Mouse (Mus musculus): ENCODE results near the gene Galc. TPM values are rescaled to one million over a fixed set of nuclear protein-coding genes. Genes with fewer than 3 reads are reported as not detected.

Gene Galc
- polyA plus RNA-seq, 1 experiment from 2014 or later, result 6.2 TPM

DNA sequence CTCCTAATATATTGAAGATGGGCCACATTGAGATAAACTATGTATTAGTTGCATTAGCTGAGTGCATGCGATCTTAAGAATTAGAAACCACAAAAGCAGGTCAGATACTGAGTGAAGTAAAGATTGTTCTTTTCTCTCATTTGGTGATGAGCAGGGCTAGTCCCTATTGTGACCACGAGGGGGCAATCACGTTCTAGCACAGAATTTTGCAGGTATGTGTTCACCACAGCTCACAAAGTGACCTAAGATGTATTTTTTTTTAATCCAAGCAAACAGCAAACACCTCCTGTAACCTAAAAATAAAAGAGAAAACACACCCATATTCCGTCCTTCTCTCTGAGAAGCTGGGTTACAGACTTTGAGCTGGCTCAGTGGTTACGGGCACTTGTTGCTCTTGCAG is 21.3 kb upstream of the Galc start:
- Histone ChIP-seq H3K4me1 (peaks cover 8% of the 10 kb centered on the region), H3K4me2 (no peak overlapping the region), H3K27me3 (replicated peaks) (no peaks in the 10 kb centered on the region), H3K4me3 (no peak overlapping the region), H3K27ac (replicated peaks) (no peak overlapping the region), H3K9ac (no peak overlapping the region), H3K36me3 (no peaks in the 10 kb centered on the region), H3K9me3 (no peaks in the 10 kb centered on the region)
- no peak for ATAC-seq (ENCODE audit: extremely low read depth, insufficient number of reproducible peaks, low FRiP score, low TSS enrichment)
- WGBS, result 27% methylated on average over 5 of the region's 5 CpGs

DNA sequence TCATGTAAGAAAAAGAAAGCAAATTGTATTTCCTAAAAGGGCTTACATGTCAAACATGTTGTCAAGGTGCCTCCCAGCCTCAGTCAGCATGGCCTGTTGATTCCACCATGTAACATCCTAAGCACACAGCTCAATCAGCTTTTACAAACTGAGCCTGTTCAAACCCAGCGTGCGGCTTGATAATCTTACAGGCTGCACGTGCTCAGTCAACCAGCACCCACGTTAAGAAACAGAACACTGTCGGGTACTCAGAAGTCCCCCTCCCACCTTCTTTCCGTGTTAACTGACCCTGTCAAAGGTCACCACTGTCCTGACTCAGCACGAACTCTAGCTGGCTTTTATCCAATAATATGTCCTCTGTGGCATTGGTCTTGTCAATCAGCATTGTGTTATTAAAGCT is 13.2 kb upstream of the Galc start:
- no peaks in the 10 kb centered on the region for H3K4me1 ChIP-seq
- H3K4me3 ChIP-seq, result no peak overlapping the region
- H3K9me3 ChIP-seq, result no peaks in the 10 kb centered on the region
- 59% methylated on average over 7 of the region's 7 CpGs for WGBS
- no peak overlapping the region for H3K27ac ChIP-seq (replicated peaks)
- ATAC-seq (ENCODE audit: extremely low read depth, insufficient number of reproducible peaks, low FRiP score, low TSS enrichment), result no peak
- H3K36me3 ChIP-seq, result no peaks in the 10 kb centered on the region
- H3K9ac ChIP-seq, result no peak overlapping the region
- H3K4me2 ChIP-seq, result no peak overlapping the region
- H3K27me3 ChIP-seq (replicated peaks), result no peaks in the 10 kb centered on the region

DNA sequence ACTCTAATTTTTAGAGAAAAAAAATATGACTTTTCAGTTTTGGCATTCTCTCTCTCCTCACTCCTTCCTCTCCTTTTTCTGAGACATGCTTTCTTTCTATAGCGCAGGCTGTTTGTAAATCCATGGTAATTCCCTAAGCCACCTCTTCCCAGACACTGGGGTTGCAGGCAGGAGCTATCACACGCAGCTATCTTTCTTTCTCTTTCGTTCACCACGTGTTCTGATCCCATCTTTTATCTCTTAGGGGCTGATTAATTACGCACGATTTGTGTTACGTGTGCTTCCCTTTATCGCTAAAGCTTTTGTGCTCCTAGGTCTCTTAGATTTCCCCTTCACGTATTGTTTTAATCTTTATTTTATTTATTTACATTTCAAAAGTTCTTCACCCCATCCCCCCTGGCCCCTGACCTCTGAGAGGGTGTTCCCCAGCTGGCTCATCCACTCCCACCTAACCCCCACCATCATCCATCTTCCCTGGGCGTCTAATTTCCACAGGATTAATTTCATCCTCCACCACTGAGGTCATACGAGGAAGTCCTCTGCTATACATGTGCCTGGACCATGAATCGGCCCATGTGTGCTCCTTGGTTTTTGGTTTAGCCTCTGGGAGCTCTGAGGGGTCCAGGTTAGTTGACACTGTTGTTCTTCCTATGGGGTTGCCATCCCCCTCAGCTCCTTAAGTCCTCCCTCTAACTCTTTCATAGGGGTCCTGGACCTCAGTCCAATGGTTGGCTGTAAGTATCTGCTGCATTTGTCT is 11.7 kb upstream of the Galc start:
- Histone ChIP-seq H3K9ac (no peak overlapping the region), H3K27me3 (replicated peaks) (no peaks in the 10 kb centered on the region), H3K9me3 (no peaks in the 10 kb centered on the region), H3K36me3 (no peaks in the 10 kb centered on the region), H3K27ac (replicated peaks) (no peak overlapping the region), H3K4me3 (peak overlapping the region; percentile 7), H3K4me1 (no peaks in the 10 kb centered on the region), H3K4me2 (peak overlapping the region; percentile 54)
- no peak for ATAC-seq (ENCODE audit: extremely low read depth, insufficient number of reproducible peaks, low FRiP score, low TSS enrichment)
- WGBS, result 63% methylated on average over 12 of the region's 12 CpGs

DNA sequence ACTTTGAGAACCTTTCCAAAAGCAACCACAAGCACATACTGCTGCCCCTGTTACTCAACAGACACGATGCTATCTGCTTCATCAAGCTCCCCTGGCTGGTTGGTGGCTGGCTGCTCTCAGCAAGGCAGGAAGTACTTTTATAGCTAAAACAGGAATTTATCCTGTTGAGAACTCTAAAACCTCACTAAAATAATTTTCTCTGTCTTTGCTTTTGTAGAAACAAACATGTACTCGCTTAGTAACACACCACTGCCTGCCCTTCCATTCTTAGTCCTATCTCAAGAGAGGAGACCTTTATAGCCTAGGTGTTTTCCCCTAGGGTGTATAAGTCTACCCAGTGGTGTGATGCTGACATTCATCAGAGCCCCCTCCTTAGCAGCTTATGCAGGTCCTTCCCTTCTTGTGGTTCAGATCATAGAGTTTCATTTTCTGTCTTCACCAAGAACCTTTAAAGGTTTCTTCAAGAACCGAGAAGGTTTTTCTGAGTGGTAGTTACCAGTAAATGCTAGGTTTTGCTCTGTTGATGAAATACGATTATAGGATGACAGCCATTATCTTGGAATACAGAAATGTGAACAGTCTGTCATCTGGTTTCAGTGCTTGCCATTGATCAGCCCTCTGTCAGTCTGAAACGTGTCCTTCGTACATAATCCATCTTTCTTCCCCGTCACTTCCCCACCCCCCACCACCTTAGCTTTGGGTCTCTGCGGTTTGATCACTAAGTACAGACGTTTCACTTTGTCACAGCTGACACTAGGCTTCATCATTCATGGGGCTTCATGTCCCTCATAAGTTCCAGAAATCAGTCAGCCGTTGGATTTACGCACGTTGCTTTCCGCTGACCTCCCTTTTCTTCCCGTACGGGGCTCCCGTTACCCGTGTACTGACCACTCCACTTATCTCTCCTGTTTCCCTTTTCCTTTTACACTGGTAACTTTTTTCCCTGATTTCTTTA is 10.8 kb upstream of the Galc start:
- H3K27ac ChIP-seq (replicated peaks), result no peak overlapping the region
- ATAC-seq (ENCODE audit: extremely low read depth, insufficient number of reproducible peaks, low FRiP score, low TSS enrichment), result no peak
- no peaks in the 10 kb centered on the region for H3K4me1 ChIP-seq
- WGBS, result 46% methylated on average over 17 of the region's 17 CpGs
- H3K36me3 ChIP-seq, result no peaks in the 10 kb centered on the region
- H3K4me3 ChIP-seq, result peak overlapping the region; percentile 7
- no peaks in the 10 kb centered on the region for H3K9me3 ChIP-seq
- no peaks in the 10 kb centered on the region for H3K27me3 ChIP-seq (replicated peaks)
- H3K9ac ChIP-seq, result no peak overlapping the region
- H3K4me2 ChIP-seq, result peak overlapping the region; percentile 54

DNA sequence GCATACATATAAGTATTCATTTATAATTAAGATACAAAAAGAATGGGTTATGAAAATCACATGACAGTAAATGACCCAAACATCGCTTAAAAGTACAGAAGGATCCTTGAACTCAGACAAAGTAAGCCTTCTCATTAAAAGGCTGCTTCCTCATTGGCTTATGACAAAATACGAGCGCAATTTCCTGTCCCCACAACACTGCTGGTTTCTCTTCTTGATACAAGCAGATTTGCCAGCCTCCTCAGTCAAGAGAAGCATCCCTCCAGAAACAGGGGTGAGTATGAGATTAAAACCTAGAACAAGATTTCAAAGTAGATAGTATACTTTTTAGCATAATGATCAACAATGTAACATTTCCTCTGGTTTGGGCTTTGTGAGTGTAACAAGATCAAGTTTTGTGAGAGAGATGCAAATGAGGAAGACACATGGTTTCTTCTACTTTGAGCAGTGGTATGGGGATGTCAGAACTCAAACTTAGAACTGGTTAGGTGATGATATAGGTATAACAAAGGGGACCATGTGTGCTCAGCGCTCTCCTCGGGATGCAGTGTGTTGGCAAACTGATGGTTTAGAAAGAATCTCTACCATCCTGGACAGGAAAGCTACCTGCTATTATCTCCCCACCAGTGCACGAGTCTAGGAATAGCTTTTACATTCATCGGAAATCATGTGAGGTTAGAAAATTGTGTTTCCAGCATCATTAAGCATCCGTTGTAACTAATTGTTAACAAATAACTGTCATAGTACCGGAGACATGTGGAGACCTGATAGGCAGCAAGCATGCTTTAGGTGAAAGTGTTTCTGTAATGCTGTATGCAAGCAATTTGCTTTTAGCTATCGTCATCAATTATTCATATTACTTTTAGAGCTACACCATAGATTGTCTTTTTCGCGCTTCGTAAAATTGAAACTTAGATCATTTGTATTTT is 9.4 kb upstream of the Galc start, which contains the start of gene Gpr65:
Gene Gpr65 (plus strand): TSS at position 195 of the 929 bp plus-strand sequence.
- H3K27me3 ChIP-seq (replicated peaks), result no peaks in the 10 kb centered on the region
- H3K27ac ChIP-seq (replicated peaks), result no peak within 1 kb of the TSS
- H3K4me3 ChIP-seq, result no peak within 1 kb of the TSS
- no peaks in the 10 kb centered on the region for H3K9me3 ChIP-seq
- no peaks in the 10 kb centered on the region for H3K36me3 ChIP-seq
- WGBS, result 87% methylated on average over 13 of the region's 13 CpGs
- peaks cover 4% of the 10 kb centered on the region; the same call in 1 of the 2 replicates for H3K4me1 ChIP-seq
- no peak within 1 kb of the TSS for H3K9ac ChIP-seq
- ATAC-seq (ENCODE audit: extremely low read depth, insufficient number of reproducible peaks, low FRiP score, low TSS enrichment), result no peak
- no peak within 1 kb of the TSS for H3K4me2 ChIP-seq

DNA sequence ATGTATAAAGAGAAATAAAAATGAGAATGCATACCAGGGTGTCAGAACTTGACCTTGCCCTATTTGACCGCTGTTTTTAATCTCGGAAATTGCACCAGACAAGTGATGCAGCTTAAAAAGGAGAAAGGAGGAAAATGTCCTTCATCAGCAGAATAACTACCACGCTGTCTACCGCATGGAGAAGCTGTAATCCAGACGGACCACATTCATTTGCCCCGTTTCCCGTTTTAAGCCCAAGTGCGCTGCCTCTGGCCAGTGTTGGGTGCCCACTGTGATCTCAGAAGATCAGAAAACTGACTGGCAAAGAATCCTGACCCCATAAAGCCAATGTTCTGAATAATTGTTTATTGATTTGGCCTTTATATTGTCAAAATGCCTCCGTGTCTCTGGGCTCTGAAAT is 6.4 kb upstream of the Galc start:
- Histone ChIP-seq H3K9ac (no peak overlapping the region), H3K4me2 (no peak overlapping the region), H3K9me3 (no peaks in the 10 kb centered on the region), H3K27ac (replicated peaks) (no peak overlapping the region), H3K27me3 (replicated peaks) (no peaks in the 10 kb centered on the region), H3K36me3 (no peaks in the 10 kb centered on the region), H3K4me3 (no peak overlapping the region), H3K4me1 (peaks cover 4% of the 10 kb centered on the region; the same call in 1 of the 2 replicates)
- WGBS, result 80% methylated on average over 9 of the region's 9 CpGs
- no peak for ATAC-seq (ENCODE audit: extremely low read depth, insufficient number of reproducible peaks, low FRiP score, low TSS enrichment)

DNA sequence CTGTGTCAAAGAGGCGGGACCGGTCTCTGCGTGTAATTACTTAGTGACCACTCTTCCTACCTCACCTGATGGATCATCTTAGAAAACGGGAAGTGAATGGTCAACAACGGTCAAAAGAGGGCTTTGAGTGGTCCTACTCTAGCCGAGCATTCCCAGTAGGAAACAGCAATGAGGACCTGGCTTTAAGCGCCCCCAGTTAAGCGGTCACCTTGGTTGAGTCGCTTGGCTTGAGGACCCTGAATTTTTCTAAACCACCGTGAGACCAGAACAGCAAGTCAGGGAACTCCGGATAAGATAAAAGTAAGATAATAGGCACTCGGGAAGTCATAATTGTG is 226 bp upstream of the Galc start:
- Histone ChIP-seq H3K9ac (peak overlapping the region; percentile 97), H3K36me3 (no peaks in the 10 kb centered on the region), H3K4me2 (peak overlapping the region; percentile 76), H3K27ac (replicated peaks) (peak overlapping the region; percentile 96), H3K4me1 (peaks cover 16% of the 10 kb centered on the region; the same call in 1 of the 2 replicates), H3K9me3 (no peaks in the 10 kb centered on the region), H3K4me3 (peak overlapping the region; percentile 88), H3K27me3 (replicated peaks) (no peaks in the 10 kb centered on the region)
- 1% methylated on average over 12 of the region's 12 CpGs for WGBS
- no peak for ATAC-seq (ENCODE audit: extremely low read depth, insufficient number of reproducible peaks, low FRiP score, low TSS enrichment)

DNA sequence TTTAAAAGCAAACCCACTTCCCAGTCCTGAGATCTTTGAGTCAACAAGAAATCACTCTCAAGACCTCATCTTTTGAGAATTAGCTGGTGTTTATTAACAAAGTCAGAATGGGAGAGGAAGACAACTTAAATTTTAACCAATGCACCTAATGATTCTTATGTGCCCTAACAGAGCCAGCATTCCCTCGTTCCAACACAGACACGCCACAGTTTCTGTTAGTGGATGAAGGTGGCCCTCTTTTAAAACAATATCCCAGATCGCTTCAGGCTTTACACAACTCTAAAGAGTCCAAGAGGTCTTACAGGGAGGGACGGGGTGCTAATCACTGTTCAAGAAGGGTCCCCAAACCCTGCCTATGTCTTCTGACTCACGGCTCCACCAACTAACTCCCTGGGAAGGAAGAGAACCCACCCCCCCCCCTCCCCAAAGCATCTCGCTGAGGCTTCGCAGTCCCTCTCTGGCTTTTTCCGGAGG is 851 bp downstream of the Galc start:
- Histone ChIP-seq H3K4me2 (peak overlapping the region; percentile 76), H3K27ac (replicated peaks) (peak overlapping the region; percentile 96), H3K4me1 (peaks cover 12% of the 10 kb centered on the region; the same call in 1 of the 2 replicates), H3K9ac (peak overlapping the region; percentile 97), H3K36me3 (peaks cover 4% of the 10 kb centered on the region; the same call in 1 of the 2 replicates), H3K4me3 (peak overlapping the region; percentile 88), H3K27me3 (replicated peaks) (no peaks in the 10 kb centered on the region), H3K9me3 (no peaks in the 10 kb centered on the region)
- WGBS, result under 1% methylated on average over 8 of the region's 8 CpGs
- ATAC-seq (ENCODE audit: extremely low read depth, insufficient number of reproducible peaks, low FRiP score, low TSS enrichment), result no peak

DNA sequence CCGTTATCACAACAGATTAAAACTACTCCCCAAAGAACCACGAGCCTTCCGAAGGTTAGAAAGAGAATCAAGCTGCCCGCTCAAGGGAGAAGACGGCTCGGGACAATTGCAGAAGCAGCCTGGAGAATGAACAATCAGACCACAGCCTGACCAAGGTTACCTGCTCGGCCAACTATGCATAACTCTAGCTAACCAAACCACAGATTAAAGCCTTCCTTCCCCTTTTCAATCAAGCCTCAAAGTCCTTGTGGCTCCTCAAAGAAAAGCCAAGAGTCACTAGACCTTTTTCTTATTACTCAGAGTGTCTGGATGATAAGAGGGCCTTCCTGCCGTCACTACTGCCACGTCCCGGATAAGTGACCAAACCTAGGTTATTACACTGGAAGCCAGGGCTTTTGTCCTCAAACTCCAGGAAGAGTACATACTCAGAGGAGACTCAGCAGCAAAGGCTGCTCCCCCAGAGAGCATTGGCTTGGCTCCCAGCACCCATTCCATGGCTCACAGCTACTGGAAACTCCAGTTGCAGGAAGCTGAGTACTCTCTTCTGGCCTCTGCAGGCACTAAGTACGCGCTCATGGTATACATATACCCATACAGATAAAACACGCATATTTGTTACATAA is 3.8 kb downstream of the Galc start:
- Histone ChIP-seq H3K27ac (replicated peaks) (no peak overlapping the region), H3K4me3 (no peak overlapping the region), H3K27me3 (replicated peaks) (no peaks in the 10 kb centered on the region), H3K36me3 (peaks cover 23% of the 10 kb centered on the region), H3K9me3 (no peaks in the 10 kb centered on the region), H3K9ac (no peak overlapping the region), H3K4me2 (no peak overlapping the region), H3K4me1 (peaks cover 12% of the 10 kb centered on the region; the same call in 1 of the 2 replicates)
- WGBS, result 74% methylated on average over 13 of the region's 13 CpGs
- ATAC-seq (ENCODE audit: extremely low read depth, insufficient number of reproducible peaks, low FRiP score, low TSS enrichment), result no peak

DNA sequence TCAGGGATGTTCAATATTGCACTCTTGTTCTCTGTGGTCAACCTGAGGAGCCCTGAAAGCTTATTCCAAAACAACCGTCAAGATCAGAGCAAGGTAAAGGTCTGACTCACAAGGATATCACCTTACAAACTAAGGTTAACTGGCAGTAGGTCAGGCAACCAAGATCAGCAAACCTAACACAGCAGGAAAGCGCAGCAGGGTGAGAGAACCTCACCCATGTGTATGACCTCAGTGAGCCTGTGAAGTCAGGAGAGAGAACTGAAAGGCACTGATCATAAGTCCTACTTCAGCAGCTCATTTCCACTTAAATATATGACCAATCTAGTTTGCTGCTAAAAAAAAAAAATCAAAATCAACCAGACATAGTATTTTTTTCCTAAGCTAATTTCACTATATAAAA is 6.8 kb downstream of the Galc start:
- H3K4me1 ChIP-seq, result peaks cover 3% of the 10 kb centered on the region; the same call in 1 of the 2 replicates
- H3K4me3 ChIP-seq, result no peak overlapping the region
- no peaks in the 10 kb centered on the region for H3K9me3 ChIP-seq
- no peak for ATAC-seq (ENCODE audit: extremely low read depth, insufficient number of reproducible peaks, low FRiP score, low TSS enrichment)
- no peaks in the 10 kb centered on the region for H3K27me3 ChIP-seq (replicated peaks)
- H3K36me3 ChIP-seq, result peaks cover 29% of the 10 kb centered on the region
- no peak overlapping the region for H3K4me2 ChIP-seq
- H3K27ac ChIP-seq (replicated peaks), result no peak overlapping the region
- H3K9ac ChIP-seq, result no peak overlapping the region
- WGBS, result 74% methylated on average over 2 of the region's 2 CpGs

Measured in heart, embryonic 13.5 days (tissue).